Mouse (Mus musculus) telencephalon, adult 2 months (tissue): ENCODE results near the gene Nploc4.

Experiments
- DNase-seq: peaks from one replicate; pipeline ENCODE4 v3.0.0-alpha.2; 2011; ENCODE audit warnings: low read depth, low spot score

Gene Nploc4

GRCm38 (mm10) chr11:120341661-120342060 is 95.8 kb downstream of the Nploc4 start:
- DNase-seq: no peak

GRCm38 (mm10) chr11:120339978-120340513 is 97.5 kb downstream of the Nploc4 start:
- no peak for DNase-seq

GRCm38 (mm10) chr11:120338786-120339185 is 98.7 kb downstream of the Nploc4 start:
- no peak for DNase-seq

GRCm38 (mm10) chr11:120337447-120337846 is 100.1 kb downstream of the Nploc4 start:
- DNase-seq: no peak

- no peak for DNase-seq
These were observed 102.0 kb downstream of the Nploc4 start for GRCm38 (mm10) chr11:120335431-120336021.
